Mouse (Mus musculus) G1E (cell line): ENCODE results near the gene Rnf5.

Experiments used
- CTCF ChIP-seq: IDR thresholded peaks from 2 replicates; pipeline ENCODE4 v1.5.1; 2012; ENCODE audit warnings: low read depth, low read length, inconsistent platforms, mixed read lengths
- GATA1 ChIP-seq: IDR thresholded peaks from 2 replicates; pipeline ENCODE4 v1.6.1; 2012; ENCODE audit warnings: borderline replicate concordance, low read length, inconsistent platforms, mixed read lengths
- GATA2 ChIP-seq: IDR thresholded peaks from 2 replicates; pipeline ENCODE4 v1.6.1; 2012; ENCODE audit warnings: low read depth, low read length, inconsistent platforms, borderline replicate concordance
- POLR2AphosphoS5 ChIP-seq: IDR thresholded peaks from 2 replicates; pipeline ENCODE4 v1.6.1; 2012; ENCODE audit warnings: low read depth, low read length, inconsistent platforms; ENCODE audit not compliant: insufficient replicate concordance
- TAL1 ChIP-seq: conservative IDR thresholded peaks from 2 replicates; pipeline ENCODE4 v1.6.1; 2012; ENCODE audit warnings: low read depth, low read length, inconsistent platforms, mixed read lengths

DNA sequence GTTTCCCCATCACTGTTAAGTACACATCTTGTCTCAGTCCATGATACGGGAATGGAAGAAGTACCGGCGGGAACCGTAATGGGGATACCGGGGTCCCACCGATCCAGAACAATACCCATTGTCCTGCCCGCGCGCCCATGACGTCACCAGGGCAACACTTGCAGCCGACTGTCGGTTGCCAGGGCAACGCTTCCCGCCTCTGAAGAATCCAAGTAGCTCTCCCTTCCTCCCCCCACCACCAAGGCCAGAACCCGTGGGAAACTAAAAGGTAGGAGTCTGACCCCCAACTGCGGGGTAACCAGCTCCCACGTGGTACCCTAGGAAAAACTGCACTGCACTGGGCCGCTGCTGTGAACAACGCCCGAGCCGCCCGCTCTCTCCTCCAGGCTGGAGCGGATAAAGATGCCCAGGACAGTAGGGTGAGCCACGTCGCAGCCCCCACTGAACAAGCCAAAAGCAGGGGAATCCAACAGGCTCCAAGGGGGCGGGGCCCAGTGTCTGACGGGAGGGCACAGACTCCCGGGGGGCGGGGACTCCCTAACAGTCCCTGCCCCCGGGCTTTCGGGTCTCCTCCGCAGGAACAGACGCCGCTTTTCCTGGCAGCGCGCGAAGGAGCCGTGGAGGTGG, 16.6 kb downstream of the Rnf5 start:
- TF ChIP-seq TAL1 (no peak), CTCF (no peak), POLR2AphosphoS5 (no peak), GATA2 (no peak), GATA1 (no peak)
